25 mouse cellular contexts compared by ENCODE assay signal in genomic region chr2:61551680-61552079, GRCm38 (mm10).
"Had no signal": no experiment of that assay in that cellular context is flagged by ENCODE, and none has a peak within 500 bp of the region (broad histone marks: within the 10 kb centered on the region; RNA-seq: fewer than 3 reads in every experiment).

No protein-coding gene starts in this region.

- DNase-seq: gastrocnemius, adult 2 months; gastrocnemius, postnatal 10 days; gastrocnemius, postnatal 25 days; heart, adult 18-20 months; heart, postnatal 10 days; heart, postnatal 4 days; kidney, adult 11 months; kidney, adult 2 months; kidney, adult 9 months; kidney, postnatal 14 days; kidney, postnatal 36 days; layer of hippocampus, postnatal 36 days; left cerebral cortex, postnatal 4 days had no signal

- H3K27ac ChIP-seq: gastrocnemius, adult 2 months; heart, embryonic 10.5 days; hindbrain, embryonic 10.5 days; hindbrain, embryonic 13.5 days; hindbrain, embryonic 15.5 days; hindbrain, postnatal 0 days; kidney, embryonic 15.5 days; limb, embryonic 13.5 days; limb, embryonic 15.5 days; liver, embryonic 12.5 days; liver, embryonic 14.5 days had no signal

- H3K36me3 ChIP-seq: heart, embryonic 10.5 days; heart, embryonic 12.5 days; hindbrain, embryonic 10.5 days; hindbrain, embryonic 13.5 days; hindbrain, embryonic 15.5 days; kidney, embryonic 15.5 days; limb, embryonic 13.5 days; limb, embryonic 15.5 days; liver, embryonic 12.5 days had no signal

- H3K27me3 ChIP-seq: heart, embryonic 12.5 days; hindbrain, embryonic 13.5 days; hindbrain, embryonic 15.5 days; kidney, embryonic 15.5 days; limb, embryonic 13.5 days; limb, embryonic 15.5 days; liver, embryonic 12.5 days had no signal

- H3K9me3 ChIP-seq: heart, embryonic 10.5 days; heart, embryonic 12.5 days; hindbrain, embryonic 10.5 days; hindbrain, embryonic 13.5 days; hindbrain, embryonic 15.5 days; kidney, embryonic 15.5 days; limb, embryonic 13.5 days; limb, embryonic 15.5 days; liver, embryonic 12.5 days had no signal

- H3K4me2 ChIP-seq: heart, embryonic 12.5 days; hindbrain, embryonic 13.5 days; hindbrain, embryonic 15.5 days; kidney, embryonic 15.5 days; limb, embryonic 13.5 days; limb, embryonic 15.5 days; liver, embryonic 12.5 days had no signal

- ATAC-seq: hindbrain, postnatal 0 days; intestine, embryonic 16.5 days; liver, embryonic 12.5 days had no signal

- H3K4me3 ChIP-seq: gastrocnemius, adult 2 months; heart, embryonic 10.5 days; heart, embryonic 12.5 days; hindbrain, embryonic 10.5 days; hindbrain, embryonic 13.5 days; hindbrain, embryonic 15.5 days; kidney, embryonic 15.5 days; limb, embryonic 13.5 days; limb, embryonic 15.5 days; liver, embryonic 12.5 days had no signal

- H3K4me1 ChIP-seq: heart, embryonic 10.5 days; heart, embryonic 12.5 days; kidney, embryonic 15.5 days; limb, embryonic 15.5 days; liver, embryonic 12.5 days had no signal

- H3K9ac ChIP-seq: heart, embryonic 12.5 days; hindbrain, embryonic 13.5 days; hindbrain, embryonic 15.5 days; kidney, embryonic 15.5 days; limb, embryonic 13.5 days; limb, embryonic 15.5 days; liver, embryonic 12.5 days; liver, embryonic 14.5 days had no signal
